Mouse (Mus musculus): ENCODE results near the gene Gm20877. TPM values are rescaled to one million over a fixed set of nuclear protein-coding genes. Genes with fewer than 3 reads are reported as not detected.
"Not testable (repeated sequence)": the region's sequence is repeated elsewhere in the genome, so short reads cannot be mapped to it uniquely, and the experiment has no call there.

Gene Gm20877
- not detected in 2 replicates for polyA plus RNA-seq (2016; fragmentation: Nextera tagmentation; extraction: Ambion mirVana)

- not testable (repeated sequence) for H3K4me1 ChIP-seq; H3K4me3 ChIP-seq; H3K9me3 ChIP-seq; H3K4me2 ChIP-seq (replicated peaks); H3K9ac ChIP-seq (replicated peaks); ATAC-seq (ENCODE audit: low FRiP score, low read depth); H3K27me3 ChIP-seq; H3K27ac ChIP-seq (replicated peaks); H3K36me3 ChIP-seq
- WGBS, result no CpG with 5 or more reads among the region's 3 CpGs
These were observed at the start of gene Gm20877 for GRCm38 (mm10) chrY:17093573-17093972. Gm20877 (plus strand) TSS chrY:17093873.

Measured in midbrain, embryonic 12.5 days (tissue).